Mouse (Mus musculus) left cerebral cortex, adult 2 months (tissue): ENCODE data around the gene Olfr1394. TPM values are rescaled to one million over a fixed set of nuclear protein-coding genes. Genes with fewer than 3 reads are reported as not detected.
"Not testable (repeated sequence)": the region's sequence is repeated elsewhere in the genome, so short reads cannot be mapped to it uniquely, and the experiment has no call there.

Source experiments
- DNase-seq, 2 experiments: peaks; one replicate each; pipeline ENCODE4 v3.0.0; 2021 to 2022; ENCODE audit warnings: low spot score in 2 of 2, mixed read lengths in 1 of 2; ENCODE audit errors: extremely low spot score in 1 of 2
- H3K27ac ChIP-seq: fragments of 200-600 bp; 2 replicates; pipeline ENCODE4 v1.8.1; 2022
- H3K4me3 ChIP-seq: fragments of 200-600 bp; 2 replicates; pipeline ENCODE4 v1.8.1; 2022
- CTCF ChIP-seq: fragments of 200-600 bp; IDR thresholded peaks from 2 replicates; pipeline ENCODE4 v1.8.1; 2022; ENCODE audit warnings: antibody characterized with exemption, mild to moderate bottlenecking, moderate library complexity
- intact Hi-C: fragments of 180-260 bp; cut with DNase I; formaldehyde crosslinking; loops from one replicate; pipeline ENCODE4 v1.15.1; 2025
- total RNA-seq, 2 experiments: library from RNA; stranded (reverse); gene quantifications; 2 replicates each; pipeline ENCODE4 v1.2.3; 2021

The Olfr1394 gene
- total RNA-seq, 2 experiments from 2014 or later, result not detected

- no peak overlapping the region for H3K4me3 ChIP-seq
- no peak for TF ChIP-seq CTCF
- DNase-seq, result no peak
- H3K27ac ChIP-seq, result no peak overlapping the region
- intact Hi-C loops, result no loop called here
Measured at GRCm38 (mm10) chr11:49156821-49157814, 2.9 kb downstream of the Olfr1394 start.

GRCm38 (mm10) chr11:49168839-49169611 is 14.8 kb downstream of the Olfr1394 start:
- DNase-seq, result peak; percentile 18 to 27
- intact Hi-C loops, result no loop called here
- peak overlapping the region; percentile 34 for H3K4me3 ChIP-seq
- no peak for TF ChIP-seq CTCF
- H3K27ac ChIP-seq, result no peak overlapping the region

GRCm38 (mm10) chr11:49170576-49170975 is 16.4 kb downstream of the Olfr1394 start:
- TF ChIP-seq CTCF, result no peak
- DNase-seq, result no peak
- no peak overlapping the region for H3K4me3 ChIP-seq
- intact Hi-C loops, result no loop called here
- no peak overlapping the region for H3K27ac ChIP-seq

- DNase-seq, result no peak
- intact Hi-C loops, result no loop called here
- no peak for TF ChIP-seq CTCF
- Histone ChIP-seq H3K4me3 (no peak overlapping the region), H3K27ac (no peak overlapping the region)
Measured at GRCm38 (mm10) chr11:49175345-49175744, 21.2 kb downstream of the Olfr1394 start.

- H3K4me3 ChIP-seq, H3K27ac ChIP-seq, intact Hi-C loops, DNase-seq: not testable (repeated sequence)
Measured at GRCm38 (mm10) chr11:49176047-49176779, 22.0 kb downstream of the Olfr1394 start.

GRCm38 (mm10) chr11:49183172-49183571 is 29.0 kb downstream of the Olfr1394 start:
- H3K27ac ChIP-seq, result no peak overlapping the region
- no peak overlapping the region for H3K4me3 ChIP-seq
- no peak for TF ChIP-seq CTCF
- DNase-seq, result no peak
- intact Hi-C loops, result loop anchor here (10.0 kb wide), 1 partner anchor 222 kb away; no protein-coding TSS in a partner anchor

- no peak; the same call in 1 of the 2 replicates for TF ChIP-seq CTCF
- Histone ChIP-seq H3K4me3 (no peak overlapping the region), H3K27ac (no peak overlapping the region)
- intact Hi-C loops, result loop anchor here (5.0 to 10.0 kb wide), 2 partner anchors 218 to 351 kb away; no protein-coding TSS in a partner anchor
- DNase-seq, result no peak
Measured at GRCm38 (mm10) chr11:49186452-49186851, 32.3 kb downstream of the Olfr1394 start.

GRCm38 (mm10) chr11:49186955-49187488 is 32.8 kb downstream of the Olfr1394 start, which contains the start of gene Btnl9:
Gene Btnl9, minus strand, starts transcription at chr11:49187159.
- DNase-seq, result no peak
- no peak within 1 kb of the TSS for H3K27ac ChIP-seq
- TF ChIP-seq CTCF, result no peak
- intact Hi-C loops, result loop anchor here (5.0 to 10.0 kb wide), 2 partner anchors 218 to 350 kb away; no protein-coding TSS in a partner anchor
- no peak within 1 kb of the TSS for H3K4me3 ChIP-seq

- no peak for TF ChIP-seq CTCF
- H3K27ac ChIP-seq, result no peak overlapping the region
- H3K4me3 ChIP-seq, result no peak overlapping the region
- intact Hi-C loops, result loop anchor here (5.0 to 10.0 kb wide), 2 partner anchors 217 to 350 kb away; no protein-coding TSS in a partner anchor
- no peak for DNase-seq
Measured at GRCm38 (mm10) chr11:49187701-49188100, 33.5 kb downstream of the Olfr1394 start.

- intact Hi-C loops, result loop anchor here (1.0 to 10.0 kb wide), 3 partner anchors 83 to 348 kb away; no protein-coding TSS in a partner anchor
- peak; percentile 45 to 66 for DNase-seq
- H3K27ac ChIP-seq, result no peak overlapping the region
- no peak overlapping the region for H3K4me3 ChIP-seq
- TF ChIP-seq CTCF, result peak; percentile 76
Measured at GRCm38 (mm10) chr11:49189737-49190136, 35.6 kb downstream of the Olfr1394 start.

- DNase-seq, result no peak
- no peak overlapping the region for H3K4me3 ChIP-seq
- TF ChIP-seq CTCF, result no peak
- intact Hi-C loops, result no loop called here
- no peak overlapping the region for H3K27ac ChIP-seq
Measured at GRCm38 (mm10) chr11:49191083-49191482, 36.9 kb downstream of the Olfr1394 start.

- H3K4me3 ChIP-seq, intact Hi-C loops, H3K27ac ChIP-seq, DNase-seq: not testable (repeated sequence)
Measured at GRCm38 (mm10) chr11:49194771-49195170, 40.6 kb downstream of the Olfr1394 start.
